Mouse (Mus musculus): Measurements from ENCODE around the gene Spag4. TPM values are rescaled to one million over a fixed set of nuclear protein-coding genes. Genes with fewer than 3 reads are reported as not detected.
A peak's percentile ranks its signal among the peaks of the same experiment; 100 is the strongest.

Gene Spag4
- polyA plus RNA-seq, 1 experiment from 2014 or later, result 4.6 TPM

DNA sequence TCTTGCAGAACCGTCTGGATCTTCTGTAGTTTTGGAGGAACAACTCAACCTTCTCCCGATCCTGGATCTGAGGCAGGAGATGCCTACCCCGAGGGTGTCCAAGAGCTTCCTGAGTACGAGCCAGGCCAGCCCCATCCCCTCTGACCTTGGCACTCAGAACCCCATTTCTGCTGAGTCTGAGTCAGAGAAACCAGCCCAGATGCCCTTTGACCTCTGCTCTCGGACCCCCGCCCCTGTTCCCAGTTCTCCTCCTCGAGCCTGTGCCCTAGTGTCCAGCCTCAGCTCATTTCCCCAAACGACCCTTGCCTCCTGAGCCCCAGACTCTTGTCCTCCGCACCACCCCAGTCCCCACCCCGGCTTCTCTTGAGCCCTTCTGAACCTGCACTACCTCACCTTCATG lies 1.2 kb downstream of the Spag4 start:
- peaks cover 32% of the 10 kb centered on the region for H3K36me3 ChIP-seq (ENCODE audit: control insufficient read depth, insufficient read depth, low read length)
- DNase-seq (ENCODE audit: low spot score) (no peak), ATAC-seq (0 out of 2 replicates have a peak, but pooled peaks have one; percentile 2)
- peak overlapping the region; percentile 86 for H3K9ac ChIP-seq (ENCODE audit: low read length)
- no peaks in the 10 kb centered on the region for H3K9me3 ChIP-seq (replicated peaks; ENCODE audit: control insufficient read depth, low read length)
- peaks cover 7% of the 10 kb centered on the region for H3K4me1 ChIP-seq (ENCODE audit: control insufficient read depth, insufficient read depth, low read length)
- no peak overlapping the region for H3K27ac ChIP-seq (ENCODE audit: low read depth, low read length)
- peak overlapping the region; percentile 94 for H3K4me2 ChIP-seq (ENCODE audit: low read length)
- H3K27me3 ChIP-seq (replicated peaks; ENCODE audit: control insufficient read depth, insufficient read depth, low read length), result no peaks in the 10 kb centered on the region
- peak overlapping the region; percentile 77 for H3K4me3 ChIP-seq (ENCODE audit: low read depth, low read length)
- 40% methylated on average over 10 of the region's 10 CpGs for WGBS

GRCm38 (mm10) chr2:156067916-156068315 lies 2.9 kb downstream of the Spag4 start:
- H3K4me3 ChIP-seq (ENCODE audit: low read depth, low read length), result no peak overlapping the region
- H3K9ac ChIP-seq (ENCODE audit: low read length), result no peak overlapping the region
- H3K36me3 ChIP-seq (ENCODE audit: control insufficient read depth, insufficient read depth, low read length), result peaks cover 50% of the 10 kb centered on the region
- H3K4me1 ChIP-seq (ENCODE audit: control insufficient read depth, insufficient read depth, low read length), result peaks cover 7% of the 10 kb centered on the region
- no peak overlapping the region for H3K4me2 ChIP-seq (ENCODE audit: low read length)
- no peaks in the 10 kb centered on the region for H3K27me3 ChIP-seq (replicated peaks; ENCODE audit: control insufficient read depth, insufficient read depth, low read length)
- H3K9me3 ChIP-seq (replicated peaks; ENCODE audit: control insufficient read depth, low read length), result no peaks in the 10 kb centered on the region
- H3K27ac ChIP-seq (ENCODE audit: low read depth, low read length), result no peak overlapping the region
- ATAC-seq (no peak), DNase-seq (ENCODE audit: low spot score) (no peak)
- WGBS, result 88% methylated on average over 10 of the region's 10 CpGs

DNA sequence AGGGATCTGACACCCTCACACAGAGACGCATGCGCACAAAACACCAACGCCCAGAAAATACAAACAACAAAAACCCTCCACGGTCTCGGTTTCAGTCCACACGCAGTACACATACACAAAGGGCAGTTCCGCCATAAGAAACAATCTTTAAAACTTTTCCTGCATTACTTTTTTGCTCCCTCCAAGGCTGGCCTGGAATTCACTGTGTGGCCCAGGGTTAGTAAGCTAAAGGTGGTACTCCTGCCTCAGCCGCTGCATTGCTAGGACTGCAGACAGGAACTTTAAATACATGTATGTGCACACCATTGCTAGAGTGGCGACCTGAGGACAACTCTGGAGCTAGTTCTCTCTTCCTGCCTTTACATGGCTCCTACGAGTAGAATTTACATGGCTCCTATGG lies 6.3 kb downstream of the Spag4 start:
- ATAC-seq (no peak), DNase-seq (ENCODE audit: low spot score) (no peak)
- no peaks in the 10 kb centered on the region for H3K27me3 ChIP-seq (replicated peaks; ENCODE audit: control insufficient read depth, insufficient read depth, low read length)
- no peak overlapping the region for H3K9ac ChIP-seq (ENCODE audit: low read length)
- no peak overlapping the region for H3K27ac ChIP-seq (ENCODE audit: low read depth, low read length)
- peaks cover 2% of the 10 kb centered on the region for H3K4me1 ChIP-seq (ENCODE audit: control insufficient read depth, insufficient read depth, low read length)
- peaks cover 84% of the 10 kb centered on the region for H3K36me3 ChIP-seq (ENCODE audit: control insufficient read depth, insufficient read depth, low read length)
- WGBS, result 94% methylated on average over 10 of the region's 10 CpGs
- no peak overlapping the region for H3K4me3 ChIP-seq (ENCODE audit: low read depth, low read length)
- H3K4me2 ChIP-seq (ENCODE audit: low read length), result no peak overlapping the region
- no peaks in the 10 kb centered on the region for H3K9me3 ChIP-seq (replicated peaks; ENCODE audit: control insufficient read depth, low read length)

GRCm38 (mm10) chr2:156073725-156074124 lies 8.8 kb downstream of the Spag4 start:
- Histone ChIP-seq H3K4me3 (ENCODE audit: low read depth, low read length) (no peak overlapping the region), H3K27me3 (replicated peaks; ENCODE audit: control insufficient read depth, insufficient read depth, low read length) (no peaks in the 10 kb centered on the region), H3K9me3 (replicated peaks; ENCODE audit: control insufficient read depth, low read length) (no peaks in the 10 kb centered on the region), H3K4me1 (ENCODE audit: control insufficient read depth, insufficient read depth, low read length) (no peaks in the 10 kb centered on the region), H3K9ac (ENCODE audit: low read length) (no peak overlapping the region), H3K27ac (ENCODE audit: low read depth, low read length) (no peak overlapping the region), H3K36me3 (ENCODE audit: control insufficient read depth, insufficient read depth, low read length) (peaks cover 97% of the 10 kb centered on the region), H3K4me2 (ENCODE audit: low read length) (no peak overlapping the region)
- WGBS, result 95% methylated on average over 15 of the region's 15 CpGs
- DNase-seq (ENCODE audit: low spot score), result no peak
- ATAC-seq, result no peak

DNA sequence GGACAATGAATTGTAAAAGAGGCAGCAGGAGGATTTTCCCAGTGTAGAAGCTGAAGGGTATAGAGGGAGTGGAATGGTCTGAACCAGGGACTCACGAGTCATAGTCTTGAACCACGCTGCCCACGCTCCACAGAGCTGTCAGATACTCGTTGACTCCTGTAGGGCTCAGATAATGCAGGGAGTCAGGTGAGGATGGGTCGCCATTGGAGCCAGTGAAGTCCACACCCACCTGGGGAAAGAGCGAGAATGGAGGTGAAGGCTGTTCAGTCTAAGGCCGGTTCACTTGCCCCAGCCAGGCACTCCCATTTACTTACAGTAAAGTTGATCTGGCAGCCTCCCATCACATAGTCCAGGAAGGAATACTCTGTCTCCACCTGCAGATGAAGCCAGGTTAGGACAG lies 12.5 kb downstream of the Spag4 start:
- DNase-seq (ENCODE audit: low spot score) (no peak), ATAC-seq (no peak)
- no peaks in the 10 kb centered on the region for H3K9me3 ChIP-seq (replicated peaks; ENCODE audit: control insufficient read depth, low read length)
- no peak overlapping the region for H3K4me3 ChIP-seq (ENCODE audit: low read depth, low read length)
- H3K9ac ChIP-seq (ENCODE audit: low read length), result no peak overlapping the region
- no peaks in the 10 kb centered on the region for H3K27me3 ChIP-seq (replicated peaks; ENCODE audit: control insufficient read depth, insufficient read depth, low read length)
- H3K27ac ChIP-seq (ENCODE audit: low read depth, low read length), result no peak overlapping the region
- H3K36me3 ChIP-seq (ENCODE audit: control insufficient read depth, insufficient read depth, low read length), result peaks cover 68% of the 10 kb centered on the region
- WGBS, result 93% methylated on average over 7 of the region's 7 CpGs
- H3K4me2 ChIP-seq (ENCODE audit: low read length), result no peak overlapping the region
- no peaks in the 10 kb centered on the region for H3K4me1 ChIP-seq (ENCODE audit: control insufficient read depth, insufficient read depth, low read length)

- Histone ChIP-seq H3K4me2 (ENCODE audit: low read length) (no peak overlapping the region), H3K27me3 (replicated peaks; ENCODE audit: control insufficient read depth, insufficient read depth, low read length) (no peaks in the 10 kb centered on the region), H3K4me1 (ENCODE audit: control insufficient read depth, insufficient read depth, low read length) (no peaks in the 10 kb centered on the region), H3K9me3 (replicated peaks; ENCODE audit: control insufficient read depth, low read length) (no peaks in the 10 kb centered on the region), H3K9ac (ENCODE audit: low read length) (no peak overlapping the region), H3K36me3 (ENCODE audit: control insufficient read depth, insufficient read depth, low read length) (peaks cover 57% of the 10 kb centered on the region), H3K4me3 (ENCODE audit: low read depth, low read length) (no peak overlapping the region), H3K27ac (ENCODE audit: low read depth, low read length) (no peak overlapping the region)
- no peak for ATAC-seq
- no peak for DNase-seq (ENCODE audit: low spot score)
- WGBS, result 90% methylated on average over 16 of the region's 16 CpGs
These were observed 13.6 kb downstream of the Spag4 start for GRCm38 (mm10) chr2:156078421-156079182.

GRCm38 (mm10) chr2:156079183-156079560 lies 14.2 kb downstream of the Spag4 start:
- ATAC-seq (no peak), DNase-seq (ENCODE audit: low spot score) (no peak)
- H3K36me3 ChIP-seq (ENCODE audit: control insufficient read depth, insufficient read depth, low read length), result peaks cover 51% of the 10 kb centered on the region
- WGBS, result 91% methylated on average over 8 of the region's 8 CpGs
- H3K4me3 ChIP-seq (ENCODE audit: low read depth, low read length), result no peak overlapping the region
- no peaks in the 10 kb centered on the region for H3K27me3 ChIP-seq (replicated peaks; ENCODE audit: control insufficient read depth, insufficient read depth, low read length)
- no peaks in the 10 kb centered on the region for H3K4me1 ChIP-seq (ENCODE audit: control insufficient read depth, insufficient read depth, low read length)
- H3K9me3 ChIP-seq (replicated peaks; ENCODE audit: control insufficient read depth, low read length), result no peaks in the 10 kb centered on the region
- no peak overlapping the region for H3K9ac ChIP-seq (ENCODE audit: low read length)
- no peak overlapping the region for H3K27ac ChIP-seq (ENCODE audit: low read depth, low read length)
- H3K4me2 ChIP-seq (ENCODE audit: low read length), result no peak overlapping the region

GRCm38 (mm10) chr2:156079674-156080073 lies 14.7 kb downstream of the Spag4 start:
- no peak overlapping the region for H3K4me3 ChIP-seq (ENCODE audit: low read depth, low read length)
- peaks cover 46% of the 10 kb centered on the region for H3K36me3 ChIP-seq (ENCODE audit: control insufficient read depth, insufficient read depth, low read length)
- H3K27ac ChIP-seq (ENCODE audit: low read depth, low read length), result no peak overlapping the region
- no peak overlapping the region for H3K4me2 ChIP-seq (ENCODE audit: low read length)
- H3K9ac ChIP-seq (ENCODE audit: low read length), result no peak overlapping the region
- H3K4me1 ChIP-seq (ENCODE audit: control insufficient read depth, insufficient read depth, low read length), result no peaks in the 10 kb centered on the region
- DNase-seq (ENCODE audit: low spot score) (no peak), ATAC-seq (no peak)
- H3K27me3 ChIP-seq (replicated peaks; ENCODE audit: control insufficient read depth, insufficient read depth, low read length), result no peaks in the 10 kb centered on the region
- no peaks in the 10 kb centered on the region for H3K9me3 ChIP-seq (replicated peaks; ENCODE audit: control insufficient read depth, low read length)
- WGBS, result 52% methylated on average over 4 of the region's 4 CpGs

DNA sequence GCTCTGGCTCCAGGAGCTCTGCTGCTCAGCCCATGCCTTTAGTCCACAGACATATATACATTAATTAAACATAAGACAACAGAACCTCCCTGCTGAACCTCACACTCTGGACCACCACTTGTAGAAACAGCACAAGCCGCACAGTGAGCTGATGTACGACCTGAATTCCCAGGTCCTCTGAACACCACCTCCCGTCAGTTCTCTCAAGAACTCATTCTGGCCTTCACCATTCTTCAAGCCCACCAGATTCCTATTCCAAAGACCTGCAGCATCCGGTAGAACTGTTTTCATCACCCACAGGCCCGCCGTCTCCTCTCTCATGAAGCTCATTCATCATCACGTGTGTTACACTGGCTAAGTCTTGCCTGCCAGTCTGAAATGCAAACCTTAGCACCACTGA lies 15.4 kb downstream of the Spag4 start:
- 89% methylated on average over 7 of the region's 7 CpGs for WGBS
- no peak for ATAC-seq
- no peak overlapping the region for H3K27ac ChIP-seq (ENCODE audit: low read depth, low read length)

More for the DNA sequence above, 15.4 kb downstream of the Spag4 start:
- Histone ChIP-seq H3K4me1 (ENCODE audit: control insufficient read depth, insufficient read depth, low read length) (no peaks in the 10 kb centered on the region), H3K9ac (ENCODE audit: low read length) (no peak overlapping the region), H3K27me3 (replicated peaks; ENCODE audit: control insufficient read depth, insufficient read depth, low read length) (no peaks in the 10 kb centered on the region), H3K4me2 (ENCODE audit: low read length) (no peak overlapping the region), H3K9me3 (replicated peaks; ENCODE audit: control insufficient read depth, low read length) (no peaks in the 10 kb centered on the region), H3K4me3 (ENCODE audit: low read depth, low read length) (no peak overlapping the region), H3K36me3 (ENCODE audit: control insufficient read depth, insufficient read depth, low read length) (peaks cover 39% of the 10 kb centered on the region)
- DNase-seq (ENCODE audit: low spot score), result no peak

Measured in forebrain, embryonic 14.5 days (tissue).